Mouse (Mus musculus): ENCODE data around the gene Cebpa.
A peak's percentile ranks its signal among the peaks of the same experiment; 100 is the strongest.

Gene Cebpa

DNA sequence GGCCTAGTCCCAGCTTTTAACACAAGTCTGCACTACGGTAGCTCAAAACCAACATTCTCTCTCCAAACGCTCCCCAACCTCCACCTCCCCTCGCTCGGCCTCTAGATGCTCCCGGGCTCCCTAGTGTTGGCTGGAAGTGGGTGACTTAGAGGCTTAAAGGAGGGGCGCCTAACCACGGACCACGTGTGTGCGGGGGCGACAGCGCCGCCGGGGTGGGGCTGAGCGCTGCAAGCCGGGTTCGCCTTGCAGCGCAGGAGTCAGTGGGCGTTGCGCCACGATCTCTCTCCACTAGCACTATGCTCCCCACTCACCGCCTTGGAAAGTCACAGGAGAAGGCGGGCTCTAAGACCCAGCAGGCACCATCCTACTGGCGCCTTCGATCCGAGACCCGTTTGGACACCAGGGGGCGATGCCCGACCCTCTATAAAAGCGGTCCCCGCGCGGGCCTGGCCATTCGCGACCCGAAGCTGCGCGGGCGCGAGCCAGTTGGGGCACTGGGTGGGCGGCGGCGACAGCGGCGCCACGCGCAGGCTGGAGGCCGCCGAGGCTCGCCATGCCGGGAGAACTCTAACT lies at the start of gene Cebpa:
Cebpa (plus strand) TSS at position 453 of the 573 bp plus-strand sequence.
- peak; percentile 97 for DNase-seq

DNA sequence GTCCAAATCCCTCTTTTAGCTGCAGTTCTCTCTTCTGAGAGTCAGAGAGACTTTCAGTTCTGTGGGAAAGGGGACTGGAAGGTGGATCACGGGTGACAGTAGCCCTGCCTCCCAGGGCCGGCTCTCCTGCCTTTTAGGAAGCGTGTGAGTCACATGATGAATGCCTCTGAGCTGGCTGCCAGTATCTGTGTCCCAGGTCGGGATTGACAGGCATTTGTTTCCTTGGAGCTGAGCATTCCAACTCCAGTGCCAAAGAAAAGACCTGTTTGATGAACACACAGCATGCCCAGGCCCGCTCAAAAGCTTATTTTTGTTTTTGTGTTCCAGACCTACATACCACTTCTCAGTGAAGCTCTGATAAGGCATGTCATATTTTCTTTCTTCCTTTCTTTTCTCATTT lies 42.4 kb upstream of the Cebpa start:
- no peak for DNase-seq

DNA sequence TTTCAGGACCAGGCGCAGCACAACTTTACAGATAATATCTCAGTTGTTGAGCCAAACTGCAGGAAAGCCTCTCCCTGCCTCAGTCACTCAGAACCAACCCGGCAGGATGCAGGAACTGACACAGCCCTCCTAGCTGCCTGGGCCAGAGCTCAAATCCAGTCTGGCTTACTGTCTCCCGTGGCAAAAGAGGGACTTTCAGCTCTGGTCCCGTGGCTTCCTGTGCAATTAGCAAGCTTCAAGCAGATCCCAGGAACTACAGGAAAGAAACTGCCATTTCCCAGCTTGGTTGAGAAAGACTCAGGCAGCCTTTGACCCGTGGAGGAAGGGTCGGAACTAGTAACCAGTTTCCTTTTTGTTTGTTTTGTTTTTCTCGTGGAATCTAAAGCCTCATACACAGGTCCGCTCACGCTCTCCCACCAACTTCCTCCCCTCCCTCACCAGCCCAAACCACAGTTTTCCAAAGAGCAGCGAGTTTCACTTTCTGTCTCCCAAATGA lies 38.2 kb upstream of the Cebpa start:
- DNase-seq: peak; percentile 60

DNA sequence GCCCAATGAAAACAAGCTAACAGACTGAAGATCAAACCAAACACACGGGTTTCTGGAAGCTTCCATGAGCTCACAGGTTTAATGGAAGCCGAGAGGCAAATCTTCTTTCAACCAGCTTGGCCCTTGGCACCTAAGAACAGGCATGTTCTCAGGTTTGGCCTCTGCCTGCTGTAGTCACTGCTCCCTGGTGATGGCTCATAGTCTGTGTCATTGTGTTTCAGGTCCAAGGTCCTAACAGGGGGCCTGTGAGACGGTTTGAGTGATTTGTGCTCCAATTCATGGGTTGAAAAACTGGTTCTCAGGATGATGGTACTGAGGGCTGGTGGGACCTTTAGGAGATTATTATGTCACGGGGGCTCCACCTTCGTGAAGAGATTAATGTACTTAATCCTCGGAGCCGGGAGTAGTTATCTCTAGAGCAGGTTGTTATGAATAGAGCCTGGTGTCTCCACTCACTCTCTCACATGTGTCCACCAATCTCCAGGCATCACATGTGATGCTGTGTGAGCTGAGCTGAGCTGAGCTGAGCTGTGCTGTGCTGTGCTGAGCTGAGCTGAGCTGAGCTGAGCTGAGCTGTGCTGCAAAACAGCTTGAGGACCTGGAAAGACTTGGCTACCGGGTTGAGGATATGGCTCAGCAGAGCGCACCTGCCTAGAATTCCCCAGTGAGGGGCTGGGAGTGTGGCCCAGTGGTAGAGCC lies 37.5 kb upstream of the Cebpa start:
- DNase-seq: no peak

DNA sequence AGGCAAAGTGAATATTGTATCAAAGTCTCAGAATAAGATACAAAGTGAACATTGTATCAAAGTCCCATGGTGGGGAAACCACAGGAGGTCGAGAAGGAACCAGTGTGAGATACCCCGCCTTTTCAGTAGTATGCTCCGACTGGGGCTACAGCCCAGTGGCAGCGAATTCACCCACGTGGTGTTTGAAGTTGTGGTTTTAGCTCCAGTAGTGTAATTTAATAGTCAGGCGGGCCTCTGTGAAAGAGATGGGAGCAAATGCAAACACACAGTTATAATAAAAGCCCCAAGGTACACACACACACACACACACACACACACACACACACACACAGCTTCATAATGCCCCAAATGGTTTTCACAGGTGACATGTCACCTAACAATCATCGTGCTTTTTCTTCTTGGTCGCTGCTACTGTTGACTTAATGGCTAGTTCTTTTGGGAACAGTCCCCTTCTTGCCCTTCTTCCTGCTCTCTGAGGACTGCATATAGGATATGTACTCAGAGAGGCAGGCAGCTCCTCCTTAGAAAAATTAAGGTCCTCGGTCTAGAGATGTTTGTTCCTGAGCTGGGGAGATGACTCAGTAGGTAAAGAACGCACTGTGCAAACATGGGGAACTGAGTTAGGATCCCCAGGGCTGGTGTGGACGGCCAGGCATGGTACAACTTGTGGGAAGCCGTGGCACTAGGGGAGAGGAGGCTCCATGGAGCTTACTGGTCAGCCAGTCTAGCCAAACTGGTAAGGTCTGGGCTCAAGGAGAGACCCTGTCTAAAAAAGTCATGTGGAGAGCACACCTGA lies 34.3 kb upstream of the Cebpa start:
- DNase-seq: no peak

DNA sequence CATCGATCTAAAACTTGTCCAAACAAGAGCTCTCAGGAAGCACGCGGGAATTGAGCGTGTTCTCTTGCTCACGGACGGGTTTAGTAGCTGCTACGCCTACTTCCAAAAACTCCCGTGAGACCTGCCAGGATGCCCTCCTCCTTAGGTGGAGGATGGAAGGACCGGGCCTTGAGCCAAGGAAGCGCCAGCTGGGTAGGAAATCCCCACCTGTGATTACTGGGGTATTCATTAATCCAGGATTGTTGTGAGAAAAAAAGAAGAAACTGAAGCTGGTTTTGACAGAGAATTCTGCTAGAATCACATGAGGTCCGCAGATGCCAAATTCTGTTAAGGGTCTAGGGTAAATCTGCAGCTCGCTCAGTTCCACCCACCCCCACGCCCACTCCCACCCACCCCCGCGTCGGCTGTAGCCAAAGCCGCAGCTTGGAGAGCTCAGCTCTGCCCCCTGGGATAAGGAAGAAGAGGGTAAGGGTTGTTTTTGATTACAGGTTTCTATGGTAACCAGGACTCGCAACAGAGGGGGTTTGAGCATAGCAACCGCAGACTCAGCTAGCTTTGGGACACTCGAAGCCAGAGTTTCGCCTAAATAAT lies 32.7 kb upstream of the Cebpa start:
- peak; percentile 17 for DNase-seq

DNA sequence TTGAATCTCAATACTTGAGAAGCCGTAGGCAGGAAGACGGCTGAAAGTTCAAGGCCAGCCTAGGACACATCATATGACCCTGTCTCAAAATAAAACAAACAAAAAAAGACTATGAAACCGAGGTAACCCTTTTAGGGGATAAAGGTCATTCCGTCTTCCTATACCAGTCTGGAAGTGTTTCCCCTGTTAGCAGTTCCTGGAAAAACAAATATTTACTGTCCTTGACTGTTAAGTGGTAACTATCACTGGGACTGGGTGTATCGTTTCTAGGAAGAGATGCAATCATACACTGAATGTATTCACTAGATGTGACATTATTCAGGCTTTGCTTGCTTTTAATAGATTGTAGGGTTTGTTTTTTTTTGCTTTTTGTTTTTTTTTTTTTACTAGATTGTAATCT lies 28.5 kb upstream of the Cebpa start:
- DNase-seq: no peak

DNA sequence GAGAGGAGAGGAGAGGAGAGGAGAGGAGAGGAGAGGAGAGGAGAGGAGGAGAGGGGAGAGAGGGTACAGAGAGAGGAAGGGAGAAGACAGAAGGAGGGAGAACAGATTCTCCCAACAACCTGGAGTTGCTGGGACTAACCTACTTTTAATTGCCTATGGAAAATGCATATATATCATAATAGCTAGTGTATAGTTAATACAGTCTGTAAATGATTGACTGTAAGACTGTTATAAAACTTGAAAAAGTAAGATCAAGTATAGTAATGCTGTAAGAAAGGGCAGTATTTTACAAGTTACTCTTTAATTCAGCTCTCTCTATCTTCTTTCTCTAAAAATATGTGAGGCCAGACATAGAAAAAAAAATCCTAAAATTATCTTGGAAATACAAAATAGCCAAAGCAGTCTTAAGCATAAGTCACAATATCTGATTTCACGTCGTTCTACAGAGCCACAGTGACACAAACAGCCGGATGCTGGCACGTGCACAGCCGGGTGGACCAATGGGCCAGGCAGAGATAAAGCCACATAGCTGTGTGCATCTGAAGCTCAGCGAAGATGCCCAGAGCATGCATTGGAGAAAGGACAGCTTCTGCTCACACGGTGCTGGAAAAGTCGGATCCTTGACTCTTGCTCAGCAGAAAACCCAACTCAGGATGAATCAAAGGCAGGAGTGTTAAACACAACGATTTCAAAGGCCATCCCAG lies 24.0 kb upstream of the Cebpa start:
- DNase-seq: no peak

DNA sequence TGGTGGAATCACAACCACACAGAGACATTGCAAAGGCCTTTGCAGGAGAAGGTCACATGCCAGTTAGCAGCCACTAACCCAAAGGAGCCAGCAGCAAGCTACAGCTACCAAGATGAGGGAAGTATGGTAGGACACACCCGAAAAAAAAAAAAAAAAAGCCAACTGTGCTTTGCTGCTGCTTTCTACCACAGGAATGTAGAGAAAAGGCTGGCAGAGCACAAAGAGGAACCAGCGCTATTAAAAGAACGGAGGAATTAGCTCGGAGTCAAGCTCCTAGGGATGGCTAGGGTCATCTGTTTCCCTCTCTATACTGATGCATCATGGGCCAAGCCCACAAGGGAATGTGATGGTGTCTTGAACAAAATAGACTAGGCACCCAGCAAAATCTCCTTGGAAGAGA lies 20.3 kb upstream of the Cebpa start:
- no peak for DNase-seq

DNA sequence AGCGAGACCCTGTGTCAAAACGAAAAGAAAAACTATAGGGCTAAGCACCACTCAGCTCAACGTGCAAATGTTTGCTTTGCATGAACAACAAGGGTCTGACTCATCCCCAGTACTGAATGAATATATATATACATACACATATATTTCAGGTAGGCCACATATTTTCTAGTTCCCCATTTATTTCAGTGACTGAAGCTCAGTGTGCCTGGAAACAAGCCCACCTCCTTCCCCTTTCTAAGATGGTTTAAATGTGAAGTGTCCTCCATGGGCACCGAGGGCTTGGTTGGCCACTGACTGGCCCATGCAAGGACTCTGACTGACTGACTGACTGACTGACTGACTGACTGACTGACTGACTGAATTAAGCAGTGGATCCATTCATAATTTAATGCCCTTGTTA lies 19.6 kb upstream of the Cebpa start:
- no peak for DNase-seq

DNA sequence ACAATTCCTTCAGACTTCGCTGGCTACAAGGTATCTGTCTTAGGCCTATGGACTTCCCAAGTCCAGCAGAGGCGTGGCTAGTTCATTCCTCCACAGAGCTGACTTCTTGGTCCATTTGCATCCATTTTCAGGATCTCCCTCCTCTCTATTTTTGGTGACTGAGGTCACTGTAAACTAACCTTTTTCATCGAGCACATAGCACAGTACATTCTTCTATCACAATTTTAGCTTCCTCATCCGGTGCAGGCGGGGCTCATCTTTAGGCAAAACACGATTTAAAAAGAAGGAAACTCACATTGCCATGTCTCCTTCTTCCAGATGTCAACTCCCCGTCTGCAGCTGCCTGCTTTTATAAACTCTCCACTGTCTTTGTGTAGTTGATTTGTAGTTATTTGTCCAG lies 12.5 kb upstream of the Cebpa start:
- DNase-seq: no peak

DNA sequence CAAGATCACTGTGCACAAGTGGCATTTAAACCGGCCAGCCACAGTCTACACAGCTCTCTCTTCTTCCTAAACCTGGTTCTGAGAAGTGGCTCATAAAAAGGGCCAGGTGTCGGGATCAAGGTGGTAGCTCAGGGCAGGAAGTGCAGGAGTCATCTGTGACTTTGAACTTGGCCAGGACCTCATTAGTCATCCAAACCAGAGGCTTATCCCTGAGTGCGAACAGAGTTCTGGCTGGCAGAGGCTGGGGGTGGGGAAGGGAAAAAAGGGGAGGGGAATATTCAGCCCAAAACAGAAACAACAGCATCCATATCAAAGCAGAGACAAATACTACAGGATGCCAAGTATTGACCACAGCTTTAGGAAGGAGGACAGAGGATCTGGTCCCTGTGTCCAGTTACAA lies 11.5 kb upstream of the Cebpa start:
- no peak for DNase-seq

DNA sequence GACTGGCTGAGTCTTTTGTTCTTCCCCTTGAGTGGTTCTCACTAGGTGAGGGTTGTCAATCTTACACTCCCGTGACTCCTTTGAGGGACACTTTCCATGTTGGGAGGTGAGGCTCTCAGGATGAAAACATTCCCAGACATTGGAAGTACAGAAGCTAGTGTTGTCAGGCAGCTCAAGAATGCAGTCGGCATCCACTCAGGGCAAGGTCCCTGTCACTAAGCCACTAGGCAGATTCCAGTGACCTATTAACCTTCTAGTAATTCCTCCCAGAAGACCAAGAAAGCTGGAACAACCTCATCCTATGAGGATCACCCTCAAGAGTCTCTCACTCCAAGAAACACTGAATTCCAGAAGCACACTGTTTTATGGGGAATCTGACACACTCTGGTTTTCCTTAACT lies 11.0 kb upstream of the Cebpa start:
- no peak for DNase-seq

DNA sequence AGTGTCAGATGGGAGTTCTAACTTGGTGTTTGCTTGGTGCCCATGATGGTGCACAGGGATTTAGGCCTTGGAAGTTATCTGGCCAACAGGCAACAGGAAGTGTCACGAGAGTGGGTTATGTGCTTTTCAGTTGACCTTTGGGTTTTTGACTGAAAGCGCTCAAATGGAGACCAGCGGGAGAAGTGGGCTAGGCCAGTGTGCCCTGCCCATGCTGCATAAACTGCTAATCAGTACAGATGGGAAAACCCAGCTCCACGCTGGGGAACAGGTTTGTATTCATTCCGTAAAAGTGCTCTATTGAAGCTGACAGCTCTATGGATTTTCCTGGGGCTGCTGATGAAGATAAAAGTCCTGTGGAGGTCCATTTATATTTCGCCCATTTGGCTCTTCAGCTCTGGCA lies 10.4 kb upstream of the Cebpa start:
- no peak for DNase-seq

DNA sequence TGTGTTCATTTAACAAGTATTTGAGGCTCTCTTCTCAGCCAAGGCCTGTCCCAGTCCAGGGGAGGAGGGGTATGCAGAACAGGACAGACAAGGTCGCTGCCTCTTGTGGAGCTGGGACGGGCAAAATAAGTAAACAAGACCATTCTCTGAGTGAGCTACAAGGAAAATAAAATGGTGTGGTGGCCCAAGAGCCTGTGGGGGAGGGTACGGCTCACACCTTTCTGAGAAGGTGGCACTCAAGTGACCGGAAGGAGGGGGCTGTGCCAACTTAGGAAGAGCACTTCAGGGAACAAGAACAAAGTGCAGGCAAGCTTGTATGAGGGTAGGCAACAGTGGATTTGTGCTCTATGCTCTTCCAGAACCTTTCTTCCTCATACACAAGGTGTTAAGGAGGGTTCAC lies 6.0 kb upstream of the Cebpa start:
- DNase-seq: peak; percentile 75

DNA sequence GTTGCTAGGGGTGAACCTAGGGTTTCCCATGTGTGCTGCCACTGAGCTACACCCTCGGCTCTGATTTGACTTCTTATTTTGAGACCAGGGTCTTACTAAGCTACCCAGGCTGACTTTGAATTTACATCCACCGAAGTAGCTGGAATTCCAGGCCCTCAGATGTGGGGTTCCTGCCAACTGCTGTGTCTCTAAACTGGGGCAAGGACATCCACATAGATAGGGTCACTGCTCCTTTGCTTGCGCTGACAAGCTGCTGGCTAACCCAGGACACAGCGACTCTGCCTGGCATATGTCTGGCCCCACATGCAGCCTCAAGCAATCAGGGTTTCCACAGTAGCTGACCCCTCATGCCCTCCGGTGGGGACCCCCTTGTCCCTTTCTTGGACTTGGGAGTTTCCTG lies 5.4 kb upstream of the Cebpa start:
- no peak for DNase-seq

DNA sequence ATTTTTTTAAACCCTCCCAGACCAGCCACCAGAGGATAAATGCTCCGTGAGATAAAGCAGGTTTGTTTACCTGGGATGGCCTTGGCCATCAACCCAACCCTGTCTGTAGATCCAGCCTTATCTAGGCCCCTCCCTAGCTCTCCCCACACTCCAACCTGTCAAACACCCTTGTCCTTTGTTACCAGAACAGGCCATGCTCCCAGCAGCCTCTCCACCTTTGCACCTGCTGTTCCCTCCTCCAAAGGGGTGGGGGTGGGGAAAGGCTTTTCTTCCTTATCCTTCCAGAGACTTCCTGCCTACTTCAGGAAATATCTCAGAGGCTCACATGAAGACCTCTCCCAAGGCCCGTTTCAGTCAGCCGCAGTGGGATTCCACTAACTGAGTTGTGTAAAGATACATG lies 2.6 kb upstream of the Cebpa start:
- DNase-seq: no peak

DNA sequence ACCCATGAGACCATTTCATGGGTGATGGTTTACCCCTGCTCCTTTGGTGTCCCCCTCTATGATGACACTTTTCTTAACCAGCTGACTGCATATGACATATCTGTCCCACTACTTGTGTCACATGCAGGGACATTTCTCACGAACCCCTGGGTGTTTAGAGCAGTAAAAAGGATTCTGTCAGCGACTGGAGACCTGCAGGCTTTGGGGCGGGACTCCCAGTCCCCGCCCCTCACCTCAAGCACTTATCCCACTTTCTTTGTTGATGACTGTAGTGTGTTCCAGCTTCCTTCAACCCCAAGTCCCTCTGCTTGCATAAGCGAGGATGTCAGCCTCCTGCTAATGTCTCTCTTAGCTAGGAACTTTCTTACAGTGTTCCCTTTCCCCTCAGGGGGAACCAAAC lies 2.0 kb upstream of the Cebpa start:
- no peak for DNase-seq

DNA sequence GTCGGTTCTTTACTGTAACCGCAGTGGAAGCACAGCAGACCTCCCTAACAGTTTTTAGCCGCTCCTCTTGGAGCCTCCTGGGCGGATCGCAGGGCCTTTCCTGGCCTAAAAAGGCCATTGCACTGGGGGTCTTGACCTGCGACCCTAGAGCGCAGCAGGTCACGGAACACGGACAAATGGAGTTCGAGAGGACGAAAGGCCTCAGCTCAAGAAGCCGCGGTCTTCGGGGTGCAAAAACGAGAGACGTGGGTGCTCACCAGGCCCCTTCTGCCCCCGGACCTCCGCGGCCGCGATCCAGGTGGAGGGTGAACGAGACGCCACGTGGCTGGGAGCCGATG lies 1.4 kb upstream of the Cebpa start:
- no peak for DNase-seq

DNA sequence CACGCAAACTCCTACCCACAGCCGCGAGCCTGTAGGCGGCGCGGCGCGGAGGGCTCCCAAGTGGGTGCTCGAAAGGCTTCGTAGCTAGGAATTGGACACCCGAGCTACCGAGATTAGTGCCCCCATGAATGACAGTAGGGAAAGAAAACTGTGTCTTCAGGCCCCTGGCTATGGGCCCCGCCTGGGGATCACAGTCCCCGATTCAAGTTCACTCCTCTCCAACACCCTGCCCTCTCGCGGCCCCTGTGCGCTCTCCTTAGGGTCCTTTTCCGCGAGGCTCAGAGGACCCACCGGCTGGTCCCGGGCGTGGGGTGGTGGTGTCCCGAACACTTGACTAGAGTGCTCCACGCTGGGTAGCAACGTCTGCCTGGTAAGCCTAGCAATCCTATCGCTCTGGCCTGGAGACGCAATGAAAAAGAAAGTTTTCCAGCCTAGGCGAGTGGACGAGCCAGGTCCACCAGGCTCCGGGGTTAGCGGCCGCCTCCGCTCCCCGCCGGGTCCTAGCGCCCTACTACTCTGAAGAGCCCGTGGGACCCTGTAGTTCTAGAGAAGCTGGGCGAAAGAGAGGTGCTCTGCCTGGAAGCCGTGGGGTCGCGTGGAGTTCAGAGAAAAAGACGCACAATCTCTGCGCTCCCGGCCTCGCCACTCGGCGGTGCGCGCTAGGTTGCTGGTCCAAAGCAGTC lies 853 bp upstream of the Cebpa start:
- peak; percentile 78 for DNase-seq

DNA sequence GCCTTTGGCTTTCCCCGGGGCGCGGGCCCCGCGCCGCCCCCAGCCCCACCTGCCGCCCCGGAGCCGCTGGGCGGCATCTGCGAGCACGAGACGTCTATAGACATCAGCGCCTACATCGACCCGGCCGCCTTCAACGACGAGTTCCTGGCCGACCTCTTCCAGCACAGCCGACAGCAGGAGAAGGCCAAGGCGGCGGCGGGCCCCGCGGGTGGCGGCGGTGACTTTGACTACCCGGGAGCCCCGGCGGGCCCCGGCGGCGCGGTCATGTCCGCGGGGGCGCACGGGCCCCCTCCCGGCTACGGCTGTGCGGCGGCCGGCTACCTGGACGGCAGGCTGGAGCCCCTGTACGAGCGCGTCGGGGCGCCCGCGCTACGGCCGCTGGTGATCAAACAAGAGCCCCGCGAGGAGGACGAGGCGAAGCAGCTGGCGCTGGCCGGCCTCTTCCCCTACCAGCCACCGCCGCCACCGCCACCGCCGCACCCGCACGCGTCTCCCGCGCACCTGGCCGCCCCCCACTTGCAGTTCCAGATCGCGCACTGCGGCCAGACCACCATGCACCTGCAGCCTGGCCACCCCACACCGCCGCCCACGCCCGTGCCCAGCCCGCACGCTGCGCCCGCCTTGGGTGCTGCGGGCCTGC lies 533 bp downstream of the Cebpa start:
- peak; percentile 50 for DNase-seq

DNA sequence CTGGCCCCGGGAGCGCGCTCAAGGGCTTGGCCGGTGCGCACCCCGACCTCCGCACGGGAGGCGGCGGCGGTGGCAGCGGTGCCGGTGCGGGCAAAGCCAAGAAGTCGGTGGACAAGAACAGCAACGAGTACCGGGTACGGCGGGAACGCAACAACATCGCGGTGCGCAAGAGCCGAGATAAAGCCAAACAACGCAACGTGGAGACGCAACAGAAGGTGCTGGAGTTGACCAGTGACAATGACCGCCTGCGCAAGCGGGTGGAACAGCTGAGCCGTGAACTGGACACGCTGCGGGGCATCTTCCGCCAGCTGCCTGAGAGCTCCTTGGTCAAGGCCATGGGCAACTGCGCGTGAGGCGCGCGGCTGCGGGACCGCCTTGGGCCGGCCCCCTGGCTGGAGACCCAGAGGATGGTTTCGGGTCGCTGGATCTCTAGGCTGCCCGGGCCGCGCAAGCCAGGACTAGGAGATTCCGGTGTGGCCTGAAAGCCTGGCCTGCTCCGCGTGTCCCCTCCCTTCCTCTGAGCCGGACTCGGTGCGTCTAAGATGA lies 1.1 kb downstream of the Cebpa start:
- DNase-seq: no peak

Measured in lung, postnatal 14 days (tissue).